Mouse (Mus musculus): ENCODE data around the gene Clca1. TPM values are rescaled to one million over a fixed set of nuclear protein-coding genes. Genes with fewer than 3 reads are reported as not detected.
"Not testable (repeated sequence)": the region's sequence is repeated elsewhere in the genome, so short reads cannot be mapped to it uniquely, and the experiment has no call there.

The Clca1 gene
- polyA plus RNA-seq (2014; fragmentation: Nextera tagmentation; extraction: Ambion mirVana), result not detected in 2 replicates

GRCm38 (mm10) chr3:145032676-145033075, at the start of gene Clca1:
Gene Clca1 (minus strand): TSS chr3:145032776.
- ATAC-seq (ENCODE audit: insufficient read depth, low FRiP score, low TSS enrichment), result no peak
- no peak for DNase-seq (ENCODE audit: low spot score)

GRCm38 (mm10) chr3:145080904-145081303, 48.3 kb upstream of the Clca1 start:
- H3K27me3 ChIP-seq (ENCODE audit: control insufficient read depth, insufficient read depth, low read length), result no peaks in the 10 kb centered on the region
- no peak for DNase-seq (ENCODE audit: low spot score)

More at GRCm38 (mm10) chr3:145032676-145033075, at the start of gene Clca1:
- H3K4me1 ChIP-seq (ENCODE audit: control insufficient read depth, insufficient read depth, low read length), result no peaks in the 10 kb centered on the region
- no peaks in the 10 kb centered on the region for H3K27me3 ChIP-seq (ENCODE audit: control insufficient read depth, insufficient read depth, low read length)
- H3K4me3 ChIP-seq (ENCODE audit: low read depth, low read length), result no peak within 1 kb of the TSS
- H3K27ac ChIP-seq (ENCODE audit: low read depth, low read length), result no peak within 1 kb of the TSS
- no peak within 1 kb of the TSS for H3K4me2 ChIP-seq (ENCODE audit: low read depth)
- H3K9me3 ChIP-seq (ENCODE audit: control insufficient read depth, low read length), result no peaks in the 10 kb centered on the region
- no peaks in the 10 kb centered on the region for H3K36me3 ChIP-seq (ENCODE audit: control insufficient read depth, insufficient read depth, low read length)
- no peak within 1 kb of the TSS for H3K9ac ChIP-seq (ENCODE audit: low read length)

GRCm38 (mm10) chr3:145078405-145078804, 45.8 kb upstream of the Clca1 start:
- H3K4me3 ChIP-seq (ENCODE audit: low read depth, low read length), result no peak overlapping the region
- WGBS, result 91% methylated on average over 6 of the region's 6 CpGs
- H3K27me3 ChIP-seq (ENCODE audit: control insufficient read depth, insufficient read depth, low read length), result no peaks in the 10 kb centered on the region
- H3K9ac ChIP-seq (ENCODE audit: low read length), result no peak overlapping the region
- ATAC-seq (ENCODE audit: insufficient read depth, low FRiP score, low TSS enrichment) (no peak), DNase-seq (ENCODE audit: low spot score) (no peak)
- H3K36me3 ChIP-seq (ENCODE audit: control insufficient read depth, insufficient read depth, low read length), result no peaks in the 10 kb centered on the region
- H3K27ac ChIP-seq (ENCODE audit: low read depth, low read length), result no peak overlapping the region
- H3K4me1 ChIP-seq (ENCODE audit: control insufficient read depth, insufficient read depth, low read length), result no peaks in the 10 kb centered on the region
- H3K9me3 ChIP-seq (ENCODE audit: control insufficient read depth, low read length), result no peaks in the 10 kb centered on the region
- H3K4me2 ChIP-seq (ENCODE audit: low read depth), result no peak overlapping the region

More at GRCm38 (mm10) chr3:145080904-145081303, 48.3 kb upstream of the Clca1 start:
- Histone ChIP-seq H3K4me2 (ENCODE audit: low read depth) (no peak overlapping the region), H3K9ac (ENCODE audit: low read length) (no peak overlapping the region), H3K36me3 (ENCODE audit: control insufficient read depth, insufficient read depth, low read length) (no peaks in the 10 kb centered on the region), H3K9me3 (ENCODE audit: control insufficient read depth, low read length) (no peaks in the 10 kb centered on the region), H3K4me1 (ENCODE audit: control insufficient read depth, insufficient read depth, low read length) (no peaks in the 10 kb centered on the region), H3K27ac (ENCODE audit: low read depth, low read length) (no peak overlapping the region), H3K4me3 (ENCODE audit: low read depth, low read length) (no peak overlapping the region)
- no peak for ATAC-seq (ENCODE audit: insufficient read depth, low FRiP score, low TSS enrichment)
- 81% methylated on average over 8 of the region's 8 CpGs for WGBS

GRCm38 (mm10) chr3:145072339-145072738, 39.8 kb upstream of the Clca1 start:
- DNase-seq (ENCODE audit: low spot score) (no peak), ATAC-seq (ENCODE audit: insufficient read depth, low FRiP score, low TSS enrichment) (no peak)
- no peaks in the 10 kb centered on the region for H3K4me1 ChIP-seq (ENCODE audit: control insufficient read depth, insufficient read depth, low read length)
- no peak overlapping the region for H3K9ac ChIP-seq (ENCODE audit: low read length)
- H3K27ac ChIP-seq (ENCODE audit: low read depth, low read length), result no peak overlapping the region
- H3K4me3 ChIP-seq (ENCODE audit: low read depth, low read length), result no peak overlapping the region
- H3K4me2 ChIP-seq (ENCODE audit: low read depth), result no peak overlapping the region
- whole genome bisulfite sequencing, result 92% methylated on average over 3 of the region's 3 CpGs
- no peaks in the 10 kb centered on the region for H3K36me3 ChIP-seq (ENCODE audit: control insufficient read depth, insufficient read depth, low read length)
- H3K27me3 ChIP-seq (ENCODE audit: control insufficient read depth, insufficient read depth, low read length), result no peaks in the 10 kb centered on the region
- H3K9me3 ChIP-seq (ENCODE audit: control insufficient read depth, low read length), result no peaks in the 10 kb centered on the region

- WGBS, result 82% methylated on average over 4 of the region's 4 CpGs
Measured at GRCm38 (mm10) chr3:145068964-145069363, 36.4 kb upstream of the Clca1 start.

GRCm38 (mm10) chr3:145055138-145055537, 22.6 kb upstream of the Clca1 start:
- H3K9me3 ChIP-seq (ENCODE audit: control insufficient read depth, low read length); H3K36me3 ChIP-seq (ENCODE audit: control insufficient read depth, insufficient read depth, low read length); H3K4me2 ChIP-seq (ENCODE audit: low read depth); H3K4me3 ChIP-seq (ENCODE audit: low read depth, low read length); H3K9ac ChIP-seq (ENCODE audit: low read length); ATAC-seq (ENCODE audit: insufficient read depth, low FRiP score, low TSS enrichment); DNase-seq (ENCODE audit: low spot score); H3K27ac ChIP-seq (ENCODE audit: low read depth, low read length); H3K27me3 ChIP-seq (ENCODE audit: control insufficient read depth, insufficient read depth, low read length); H3K4me1 ChIP-seq (ENCODE audit: control insufficient read depth, insufficient read depth, low read length): not testable (repeated sequence)
- 94% methylated on average over 3 of the region's 3 CpGs for WGBS

More at GRCm38 (mm10) chr3:145068964-145069363, 36.4 kb upstream of the Clca1 start:
- ATAC-seq (ENCODE audit: insufficient read depth, low FRiP score, low TSS enrichment), result no peak
- H3K4me2 ChIP-seq (ENCODE audit: low read depth), result no peak overlapping the region
- DNase-seq (ENCODE audit: low spot score), result no peak
- H3K9me3 ChIP-seq (ENCODE audit: control insufficient read depth, low read length), result no peaks in the 10 kb centered on the region
- H3K36me3 ChIP-seq (ENCODE audit: control insufficient read depth, insufficient read depth, low read length), result no peaks in the 10 kb centered on the region
- H3K27ac ChIP-seq (ENCODE audit: low read depth, low read length), result no peak overlapping the region
- no peak overlapping the region for H3K4me3 ChIP-seq (ENCODE audit: low read depth, low read length)
- H3K9ac ChIP-seq (ENCODE audit: low read length), result no peak overlapping the region
- H3K27me3 ChIP-seq (ENCODE audit: control insufficient read depth, insufficient read depth, low read length), result no peaks in the 10 kb centered on the region
- no peaks in the 10 kb centered on the region for H3K4me1 ChIP-seq (ENCODE audit: control insufficient read depth, insufficient read depth, low read length)

DNA sequence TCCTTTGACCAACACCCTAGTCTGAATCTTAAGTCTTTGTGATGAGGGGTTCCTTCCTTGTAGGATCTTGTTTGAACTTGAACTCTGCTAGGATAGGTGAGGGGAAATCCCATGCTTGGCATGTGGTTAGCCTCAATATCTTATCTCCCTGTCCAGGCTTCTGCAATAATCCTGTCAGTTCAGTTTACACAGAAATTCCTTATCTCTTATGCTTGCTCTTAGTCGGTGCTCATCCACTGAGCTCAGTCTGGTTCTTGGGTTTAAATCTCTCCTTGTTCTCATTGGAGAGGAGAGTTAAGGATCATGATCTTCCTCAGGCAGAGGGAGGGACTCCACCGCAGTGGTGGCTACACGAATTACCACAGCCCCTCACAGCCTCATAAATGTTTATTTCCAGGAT, 17.2 kb upstream of the Clca1 start:
- no peak for ATAC-seq (ENCODE audit: insufficient read depth, low FRiP score, low TSS enrichment)
- Histone ChIP-seq H3K27me3 (ENCODE audit: control insufficient read depth, insufficient read depth, low read length) (no peaks in the 10 kb centered on the region), H3K4me3 (ENCODE audit: low read depth, low read length) (no peak overlapping the region), H3K4me2 (ENCODE audit: low read depth) (no peak overlapping the region), H3K9me3 (ENCODE audit: control insufficient read depth, low read length) (no peaks in the 10 kb centered on the region), H3K36me3 (ENCODE audit: control insufficient read depth, insufficient read depth, low read length) (no peaks in the 10 kb centered on the region), H3K27ac (ENCODE audit: low read depth, low read length) (no peak overlapping the region), H3K9ac (ENCODE audit: low read length) (no peak overlapping the region), H3K4me1 (ENCODE audit: control insufficient read depth, insufficient read depth, low read length) (no peaks in the 10 kb centered on the region)
- DNase-seq (ENCODE audit: low spot score), result no peak
- WGBS, result 80% methylated on average over 3 of the region's 3 CpGs

GRCm38 (mm10) chr3:145038813-145039212, 6.2 kb upstream of the Clca1 start:
- no peak overlapping the region for H3K4me3 ChIP-seq (ENCODE audit: low read depth, low read length)
- H3K9ac ChIP-seq (ENCODE audit: low read length), result no peak overlapping the region
- DNase-seq (ENCODE audit: low spot score) (no peak), ATAC-seq (ENCODE audit: insufficient read depth, low FRiP score, low TSS enrichment) (no peak)
- no peak overlapping the region for H3K4me2 ChIP-seq (ENCODE audit: low read depth)
- no peaks in the 10 kb centered on the region for H3K36me3 ChIP-seq (ENCODE audit: control insufficient read depth, insufficient read depth, low read length)
- no peaks in the 10 kb centered on the region for H3K4me1 ChIP-seq (ENCODE audit: control insufficient read depth, insufficient read depth, low read length)
- no peaks in the 10 kb centered on the region for H3K9me3 ChIP-seq (ENCODE audit: control insufficient read depth, low read length)
- WGBS, result 49% methylated on average over 3 of the region's 3 CpGs
- no peaks in the 10 kb centered on the region for H3K27me3 ChIP-seq (ENCODE audit: control insufficient read depth, insufficient read depth, low read length)
- no peak overlapping the region for H3K27ac ChIP-seq (ENCODE audit: low read depth, low read length)

DNA sequence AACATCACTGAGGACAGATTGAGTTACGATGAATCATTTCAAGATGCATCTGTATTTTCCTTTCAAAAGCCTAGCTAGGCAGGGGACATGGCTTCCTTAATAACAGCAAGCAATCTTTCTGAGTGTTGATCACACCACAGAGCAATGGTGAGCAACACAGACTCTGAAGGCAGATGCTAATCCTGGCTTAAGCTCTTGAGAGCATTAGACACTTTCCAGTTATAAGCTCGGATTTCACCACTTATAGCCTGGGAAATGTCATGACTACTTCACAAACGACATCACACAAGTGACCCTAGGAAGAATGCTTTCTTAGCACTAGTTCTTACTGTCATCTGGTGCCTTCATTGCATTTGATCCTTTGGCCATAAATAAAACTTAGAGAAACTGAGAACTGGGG, 4.5 kb downstream of the Clca1 start:
- Histone ChIP-seq H3K27me3 (ENCODE audit: control insufficient read depth, insufficient read depth, low read length) (no peaks in the 10 kb centered on the region), H3K4me3 (ENCODE audit: low read depth, low read length) (no peak overlapping the region), H3K9me3 (ENCODE audit: control insufficient read depth, low read length) (no peaks in the 10 kb centered on the region), H3K4me2 (ENCODE audit: low read depth) (no peak overlapping the region), H3K27ac (ENCODE audit: low read depth, low read length) (no peak overlapping the region), H3K9ac (ENCODE audit: low read length) (no peak overlapping the region), H3K36me3 (ENCODE audit: control insufficient read depth, insufficient read depth, low read length) (no peaks in the 10 kb centered on the region), H3K4me1 (ENCODE audit: control insufficient read depth, insufficient read depth, low read length) (no peaks in the 10 kb centered on the region)
- no peak for DNase-seq (ENCODE audit: low spot score)
- ATAC-seq (ENCODE audit: insufficient read depth, low FRiP score, low TSS enrichment), result no peak
- WGBS, result 79% methylated on average over 3 of the region's 3 CpGs
